Mouse (Mus musculus) thymus, adult 2 months (tissue): Measurements from ENCODE around the gene Slc43a2.

Source experiments
- CTCF ChIP-seq: fragments of 200-500 bp; IDR thresholded peaks from 2 replicates; pipeline ENCODE4 v1.5.1; 2012; ENCODE audit warnings: mild to moderate bottlenecking, control low read depth, low read length, moderate library complexity, borderline replicate concordance; ENCODE audit not compliant: control insufficient read depth, poor library complexity, insufficient read depth; ENCODE audit errors: extremely low read depth
- POLR2A ChIP-seq: fragments of 200-500 bp; IDR thresholded peaks from 2 replicates; pipeline ENCODE4 v1.6.1; 2012; ENCODE audit warnings: mild to moderate bottlenecking, low read length, control low read depth, moderate library complexity; ENCODE audit not compliant: control insufficient read depth, poor library complexity, insufficient read depth; ENCODE audit errors: extremely low read depth

DNA sequence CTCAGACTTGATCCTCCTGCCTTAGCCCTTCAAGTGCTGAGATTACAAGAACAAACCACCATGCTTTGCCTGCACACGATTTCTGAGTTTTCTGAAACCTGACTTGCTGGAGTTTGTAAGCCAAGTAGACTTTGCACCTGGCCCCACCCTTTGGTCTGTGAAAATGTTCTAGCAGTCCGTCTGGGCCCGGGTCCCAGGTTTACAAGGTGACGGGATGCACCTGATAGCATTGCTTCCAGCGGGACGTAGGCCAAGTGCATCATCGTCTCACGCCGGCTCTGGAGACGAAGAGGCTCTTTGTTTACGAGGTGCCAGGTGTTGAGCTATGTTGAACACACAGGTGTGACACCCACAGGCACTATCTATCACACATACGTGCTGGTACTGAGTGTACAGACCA is 37.5 kb downstream of the Slc43a2 start:
- TF ChIP-seq CTCF: no peak
- no peak for TF ChIP-seq POLR2A
